In the genomic region with DNA sequence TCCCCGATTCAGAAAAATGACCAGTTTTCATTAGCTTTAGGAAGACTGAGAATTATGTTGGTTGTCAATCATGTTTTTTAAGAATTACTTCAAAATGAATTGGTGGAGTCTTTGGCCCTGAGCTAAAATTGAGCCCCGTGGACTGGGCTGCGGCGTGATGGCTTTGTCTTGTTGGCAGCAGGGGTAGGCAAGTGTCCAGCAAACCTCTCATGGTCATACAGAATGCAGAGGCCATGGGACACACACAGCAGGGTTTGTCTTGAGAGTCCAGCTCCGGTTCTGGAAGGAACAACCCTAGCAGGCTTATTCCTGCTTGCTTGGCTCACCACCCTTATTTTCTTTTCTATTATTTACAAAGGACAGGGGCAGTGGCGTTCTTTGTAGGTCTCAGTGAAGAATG, we compare ENCODE assay signal across 25 mouse cellular contexts. TPM values are rescaled to one million over a fixed set of nuclear protein-coding genes. Genes with fewer than 3 reads are reported as not detected.
A peak's percentile ranks its signal among the peaks of the same experiment; 100 is the strongest.
DNase-seq lines count a peak whose midpoint lies in the region; ATAC-seq and TF ChIP-seq lines count a peak whose summit lies in the region.
"Had no signal": no experiment of that assay in that cellular context is flagged by ENCODE, and none has a peak within 500 bp of the region (broad histone marks: within the 10 kb centered on the region; RNA-seq: fewer than 3 reads in every experiment).

No protein-coding gene starts in this region.

- peak; percentile 29 to 32 for DNase-seq in cerebellum, postnatal 14 days
- DNase-seq in hindbrain, postnatal 0 days (ENCODE audit: low spot score) = peak; percentile 18
- DNase-seq in gastrocnemius, postnatal 4 days (ENCODE audit: low spot score in 2 of 2) = no peak
- DNase-seq: adrenal gland, adult 2 months; adrenal gland, postnatal 10 days; adrenal gland, postnatal 25 days; cerebellum, adult 11-12 months; cerebellum, adult 2 months; cerebellum, adult 9-10 months; cerebellum, postnatal 25 days; embryo, embryonic 11 days had no signal

- H3K9ac ChIP-seq in hindbrain, postnatal 0 days (replicated peaks; ENCODE audit: low read length) = no peak overlapping the region
- no peak overlapping the region for H3K9ac ChIP-seq in hindbrain, embryonic 13.5 days
- H3K9ac ChIP-seq: embryonic facial prominence, embryonic 13.5 days; embryonic facial prominence, embryonic 15.5 days; forebrain, embryonic 12.5 days had no signal

- WGBS in hindbrain, postnatal 0 days = 39% methylated on average over 6 of the region's 6 CpGs
- 78% methylated on average over 6 of the region's 6 CpGs for WGBS in hindbrain, embryonic 13.5 days
- WGBS in olfactory bulb, adult 2 months = 53% methylated on average over 6 of the region's 6 CpGs

- no peaks in the 10 kb centered on the region for H3K36me3 ChIP-seq in hindbrain, postnatal 0 days (ENCODE audit: insufficient read depth, low read length)
- no peaks in the 10 kb centered on the region for H3K36me3 ChIP-seq in hindbrain, embryonic 13.5 days
- H3K36me3 ChIP-seq: embryonic facial prominence, embryonic 13.5 days; embryonic facial prominence, embryonic 15.5 days; forebrain, embryonic 10.5 days; forebrain, embryonic 12.5 days had no signal

- TF ChIP-seq POLR2A in olfactory bulb, adult 2 months (IDR thresholded peaks at IDR 0.05; ENCODE audit: insufficient read depth, low read depth, low read length) = no peak

- no peak for TF ChIP-seq CTCF in hindbrain, postnatal 0 days (IDR thresholded peaks at IDR 0.05; ENCODE audit: low read depth)
- TF ChIP-seq CTCF in olfactory bulb, adult 2 months (IDR thresholded peaks at IDR 0.05; ENCODE audit: insufficient read depth, low read depth, low read length) = no peak

- H3K4me2 ChIP-seq in hindbrain, postnatal 0 days (ENCODE audit: low read depth, low read length) = no peak overlapping the region
- H3K4me2 ChIP-seq in hindbrain, embryonic 13.5 days = no peak overlapping the region
- H3K4me2 ChIP-seq: embryonic facial prominence, embryonic 13.5 days; embryonic facial prominence, embryonic 15.5 days; forebrain, embryonic 12.5 days had no signal

- ATAC-seq in cerebellum, adult (ENCODE audit: insufficient number of reproducible peaks, low FRiP score, low TSS enrichment) = no peak
- no peak for ATAC-seq in hindbrain, postnatal 0 days
- no peak for ATAC-seq in hindbrain, embryonic 13.5 days (ENCODE audit: low FRiP score)
- ATAC-seq: forebrain, embryonic 14.5 days; forebrain, embryonic 16.5 days had no signal

- no peak overlapping the region for H3K4me3 ChIP-seq in hindbrain, postnatal 0 days (ENCODE audit: low read length)
- H3K4me3 ChIP-seq in hindbrain, embryonic 13.5 days = no peak overlapping the region
- H3K4me3 ChIP-seq in olfactory bulb, adult 2 months (ENCODE audit: insufficient read depth, low read depth, low read length) = no peak overlapping the region
- H3K4me3 ChIP-seq: embryonic facial prominence, embryonic 13.5 days; embryonic facial prominence, embryonic 15.5 days; erythroblast, embryonic 14.5 days; forebrain, embryonic 10.5 days; forebrain, embryonic 12.5 days had no signal

- H3K27me3 ChIP-seq in hindbrain, postnatal 0 days (ENCODE audit: insufficient read depth, low read length) = no peaks in the 10 kb centered on the region
- H3K27me3 ChIP-seq in hindbrain, embryonic 13.5 days = no peaks in the 10 kb centered on the region
- H3K27me3 ChIP-seq: embryonic facial prominence, embryonic 13.5 days had no signal

- H3K4me1 ChIP-seq in hindbrain, postnatal 0 days (ENCODE audit: insufficient read depth, low read length) = peaks cover 9% of the 10 kb centered on the region; the same call in 1 of the 2 replicates
- H3K4me1 ChIP-seq in hindbrain, embryonic 13.5 days (replicated peaks) = peaks cover 17% of the 10 kb centered on the region
- H3K4me1 ChIP-seq in olfactory bulb, adult 2 months (ENCODE audit: control insufficient read depth, insufficient read depth, low read length) = peaks cover 20% of the 10 kb centered on the region
- H3K4me1 ChIP-seq: embryonic facial prominence, embryonic 13.5 days; embryonic facial prominence, embryonic 15.5 days had no signal

- H3K9me3 ChIP-seq in hindbrain, postnatal 0 days (ENCODE audit: low read length) = no peaks in the 10 kb centered on the region
- H3K9me3 ChIP-seq in hindbrain, embryonic 13.5 days = no peaks in the 10 kb centered on the region
- H3K9me3 ChIP-seq: embryonic facial prominence, embryonic 13.5 days; embryonic facial prominence, embryonic 15.5 days; forebrain, embryonic 10.5 days; forebrain, embryonic 12.5 days had no signal

- no peak overlapping the region for H3K27ac ChIP-seq in hindbrain, postnatal 0 days
- H3K27ac ChIP-seq in hindbrain, embryonic 13.5 days = no peak overlapping the region
- H3K27ac ChIP-seq in olfactory bulb, adult 2 months (ENCODE audit: insufficient read depth, low read depth, low read length) = 0 out of 2 replicates have a peak overlapping the region, but pooled peaks have one; percentile 34
- H3K27ac ChIP-seq: embryonic facial prominence, embryonic 13.5 days; embryonic facial prominence, embryonic 15.5 days; forebrain, embryonic 10.5 days; forebrain, embryonic 12.5 days had no signal

RNA-seq across cellular contexts. Expression of a gene that starts 33.8 kb away (rescaled TPM):
- total RNA-seq in hindbrain, postnatal 0 days (2014; rRNA removed) = 213 and 218 TPM in 2 replicates
- 753 and 804 TPM in 2 replicates for polyA plus RNA-seq in hindbrain, postnatal 0 days (2015; fragmentation: Nextera tagmentation; extraction: Ambion mirVana)
- polyA plus RNA-seq in hindbrain, embryonic 13.5 days (2015; fragmentation: Nextera tagmentation; extraction: Ambion mirVana) = 214 TPM in 2 replicates
- 1,492 TPM in 1 of 2 replicates, not detected in the other for polyA plus RNA-seq in olfactory bulb, adult 2 months (2012; ENCODE audit: insufficient read depth, insufficient read length, low replicate concordance, missing spikeins)
- not detected for total RNA-seq in gastrocnemius, postnatal 4 days (2021)
- total RNA-seq: common myeloid progenitor, adult 5-6 weeks; ES-E14; MEL had no signal
- polyA plus RNA-seq: adrenal gland, adult 2 months; erythroblast, embryonic 14.5 days had no signal

RNA-seq across cellular contexts. Expression of a gene that starts 57.8 kb away (rescaled TPM):
- 1.3 TPM in 1 of 2 replicates, not detected in the other for total RNA-seq in hindbrain, postnatal 0 days (2014; rRNA removed)
- not detected in 2 replicates for polyA plus RNA-seq in hindbrain, postnatal 0 days (2015; fragmentation: Nextera tagmentation; extraction: Ambion mirVana)
- not detected in 2 replicates for polyA plus RNA-seq in hindbrain, embryonic 13.5 days (2015; fragmentation: Nextera tagmentation; extraction: Ambion mirVana)
- polyA plus RNA-seq in olfactory bulb, adult 2 months (2012; ENCODE audit: insufficient read depth, insufficient read length, low replicate concordance, missing spikeins) = not detected in 2 replicates
- not detected for total RNA-seq in gastrocnemius, postnatal 4 days (2021)
- total RNA-seq: adrenal gland, adult 2 months; adrenal gland, postnatal 25 days; ES-E14; MEL had no signal
- polyA plus RNA-seq: adrenal gland, adult 2 months; embryonic facial prominence, embryonic 11.5 days; embryonic facial prominence, embryonic 13.5 days; erythroblast, embryonic 14.5 days; forebrain, embryonic 10.5 days; forebrain, embryonic 12.5 days; forebrain, embryonic 16.5 days had no signal

Comparison
In these comparisons a context has a peak if more than half of its experiments do, and no peak if none do; other contexts are left out.
1. DNase-seq: peak in cerebellum, postnatal 14 days (2 of 2) and hindbrain, postnatal 0 days (single experiment); none in gastrocnemius, postnatal 4 days (0 of 2).